Mouse (Mus musculus) CD4-positive, CD25-positive, alpha-beta regulatory T cell, adult 4 months (primary cell): ENCODE results near the gene Srsf4. TPM values are rescaled to one million over a fixed set of nuclear protein-coding genes. Genes with fewer than 3 reads are reported as not detected.
A peak's percentile ranks its signal among the peaks of the same experiment; 100 is the strongest.

Experiments used
- ATAC-seq: one replicate; pipeline ENCODE4 v1.8.0; 2017
- polyA plus RNA-seq, 2 experiments: library from polyadenylated mRNA; unstranded; fragments of 100-300 nt; shearing (Covaris generic); gene quantifications; one replicate each; pipeline ENCODE4 v1.2.1; 2017

Gene Srsf4
- polyA plus RNA-seq, 2 experiments from 2014 or later = 6.7 to 13.2 TPM

DNA sequence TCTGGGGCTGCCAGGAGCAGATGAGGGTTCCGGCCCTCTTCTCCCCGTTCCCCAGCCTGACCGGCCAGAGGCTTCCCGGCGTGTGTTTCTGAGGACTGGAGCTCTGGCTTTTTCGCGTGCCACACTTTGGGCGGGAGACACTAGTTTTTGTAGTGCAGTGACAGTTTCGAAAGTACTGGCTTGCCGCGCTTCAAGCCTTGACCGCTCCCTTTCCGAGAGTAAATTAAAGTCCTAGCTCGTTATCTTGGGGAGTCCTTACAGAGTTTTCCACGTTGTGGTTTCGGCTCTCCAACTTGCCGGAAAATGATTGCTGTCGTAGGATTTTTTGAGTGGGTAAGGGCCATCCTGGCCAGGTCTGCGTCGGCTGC, 736 bp downstream of the Srsf4 start:
- peak; percentile 24 for ATAC-seq

DNA sequence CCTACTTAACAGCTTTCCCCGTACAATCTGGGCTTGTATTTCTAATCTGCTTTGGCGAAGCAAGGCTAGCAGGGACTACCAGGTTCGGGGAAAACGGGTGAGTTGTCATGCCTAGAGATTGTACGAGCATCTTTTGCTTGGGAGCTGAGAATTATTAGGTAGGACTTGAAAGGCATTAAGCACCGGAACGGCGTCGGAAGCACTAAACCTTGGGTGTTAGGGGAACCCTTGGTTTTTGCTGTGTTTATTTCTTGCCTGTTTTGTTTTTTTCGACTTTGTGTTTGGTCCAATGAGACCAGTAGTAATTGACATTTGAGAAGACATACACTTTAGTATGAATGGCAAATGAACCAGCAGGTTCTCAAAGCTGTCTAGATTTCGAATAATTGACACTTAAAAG, 1.1 kb downstream of the Srsf4 start:
- no peak for ATAC-seq

DNA sequence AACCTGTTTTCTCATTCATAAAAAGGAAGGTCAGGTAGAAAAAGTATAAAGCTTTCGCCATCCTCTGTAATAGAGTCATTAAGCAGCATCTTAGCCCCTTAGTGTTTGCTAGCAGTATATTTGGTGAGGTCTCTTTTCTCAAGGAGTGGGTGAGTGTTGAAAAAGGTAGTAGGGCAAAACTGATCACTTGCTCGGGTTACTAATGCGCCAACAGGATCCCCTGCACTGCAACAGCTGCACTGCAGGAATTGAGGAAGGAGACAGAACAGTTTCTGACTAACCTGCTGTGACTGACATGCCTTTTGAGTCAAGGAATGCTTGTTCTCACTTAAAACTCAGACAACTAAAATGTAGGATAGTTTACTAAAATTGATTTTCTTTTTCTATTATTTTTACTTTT, 1.8 kb downstream of the Srsf4 start:
- ATAC-seq = no peak

DNA sequence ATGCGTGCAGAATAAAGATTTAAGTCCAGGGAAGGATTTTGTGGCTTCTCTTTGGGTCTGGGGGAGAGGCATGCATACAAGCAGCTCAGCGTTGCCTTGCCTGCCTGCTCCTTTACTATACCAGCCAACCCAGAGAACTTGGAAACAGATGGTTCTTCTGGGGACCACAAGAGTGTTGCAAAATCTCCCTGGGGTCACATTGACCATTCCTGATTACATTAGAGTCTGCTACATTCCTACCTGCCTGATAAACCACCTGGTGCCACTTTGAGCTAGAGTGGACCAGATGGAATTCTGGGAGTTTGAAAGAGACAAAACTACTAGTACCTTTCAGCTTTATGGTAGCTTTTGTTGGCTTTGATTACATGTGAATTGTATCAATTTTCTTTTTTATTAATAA, 3.4 kb downstream of the Srsf4 start:
- ATAC-seq = no peak

DNA sequence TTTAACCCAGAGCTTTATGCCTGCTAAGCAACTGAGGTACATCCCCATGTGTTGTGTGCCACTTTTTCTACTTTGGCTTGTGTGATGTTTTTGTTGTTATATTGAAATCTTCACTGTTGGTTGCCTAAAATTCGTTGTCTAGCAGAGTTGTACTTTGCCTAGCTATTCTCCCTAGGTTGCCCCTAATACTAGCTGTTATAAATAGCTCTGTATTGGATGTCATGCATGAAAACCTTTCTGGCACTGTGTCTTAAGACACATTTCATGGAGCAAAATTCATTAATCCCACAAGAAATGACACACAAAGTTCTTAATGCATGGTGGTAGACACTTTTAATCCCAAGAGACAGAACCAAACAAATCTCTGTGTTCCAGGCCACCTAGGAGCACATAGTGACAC, 6.3 kb downstream of the Srsf4 start:
- no peak for ATAC-seq

DNA sequence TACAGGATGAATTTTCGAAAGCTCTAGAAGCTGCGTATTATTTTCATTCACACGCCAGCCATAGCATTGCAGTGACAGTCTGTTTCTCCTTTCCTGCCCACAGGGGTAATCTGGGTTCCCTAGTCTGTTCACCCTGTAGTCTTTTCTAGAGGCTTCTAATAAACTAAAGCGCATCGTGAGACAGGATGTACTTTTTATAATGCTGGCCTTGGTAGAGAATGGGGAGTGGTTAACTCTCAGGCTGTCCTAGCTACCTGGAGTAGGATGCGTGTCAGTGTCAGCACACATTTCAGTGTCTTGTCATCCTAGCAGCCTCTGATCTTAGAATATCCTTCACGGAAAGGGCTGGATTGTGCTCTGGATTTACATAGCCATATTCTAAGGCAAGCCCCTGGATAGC, 7.9 kb downstream of the Srsf4 start:
- peak; percentile 82 for ATAC-seq

DNA sequence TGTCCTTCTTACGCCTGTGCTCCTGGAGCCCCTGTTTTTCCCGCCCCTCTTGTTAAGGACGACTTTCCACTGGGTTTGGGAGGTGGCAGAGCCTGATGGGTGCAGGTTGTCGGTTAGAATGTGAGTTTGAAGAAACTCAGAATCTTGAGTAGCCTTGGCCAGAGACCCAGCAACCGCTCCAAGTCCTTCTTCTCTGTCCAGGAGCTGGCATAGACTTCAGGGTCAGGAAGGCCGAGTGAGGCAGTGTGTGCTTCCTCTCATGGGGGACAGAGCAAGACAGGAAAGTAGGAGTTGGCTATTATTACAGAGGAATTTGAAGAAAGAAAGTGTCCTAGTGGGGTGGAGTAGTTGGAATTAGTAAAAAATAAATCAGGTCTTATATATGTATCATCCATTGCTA, 10.2 kb downstream of the Srsf4 start:
- ATAC-seq = no peak

DNA sequence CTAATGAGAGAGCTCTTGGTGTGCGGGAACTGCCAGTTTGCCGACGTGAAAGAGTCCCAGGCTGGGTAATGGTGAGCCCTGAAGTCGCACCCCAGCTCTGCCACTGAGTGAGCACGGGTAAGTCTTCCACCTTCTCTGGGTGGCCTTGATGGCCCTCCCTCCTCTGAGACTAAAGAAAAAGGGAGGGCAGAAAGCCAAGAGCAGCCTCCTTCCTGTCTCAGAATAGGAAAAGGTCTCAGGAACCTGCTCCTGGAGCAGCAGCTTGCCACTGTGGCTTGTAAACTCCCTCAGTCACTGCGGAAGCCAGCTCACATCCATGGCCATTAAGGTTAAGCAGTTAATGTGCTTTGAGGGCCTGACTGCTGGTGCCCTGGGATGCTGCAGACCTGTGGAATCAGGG, 12.0 kb downstream of the Srsf4 start:
- ATAC-seq = no peak

DNA sequence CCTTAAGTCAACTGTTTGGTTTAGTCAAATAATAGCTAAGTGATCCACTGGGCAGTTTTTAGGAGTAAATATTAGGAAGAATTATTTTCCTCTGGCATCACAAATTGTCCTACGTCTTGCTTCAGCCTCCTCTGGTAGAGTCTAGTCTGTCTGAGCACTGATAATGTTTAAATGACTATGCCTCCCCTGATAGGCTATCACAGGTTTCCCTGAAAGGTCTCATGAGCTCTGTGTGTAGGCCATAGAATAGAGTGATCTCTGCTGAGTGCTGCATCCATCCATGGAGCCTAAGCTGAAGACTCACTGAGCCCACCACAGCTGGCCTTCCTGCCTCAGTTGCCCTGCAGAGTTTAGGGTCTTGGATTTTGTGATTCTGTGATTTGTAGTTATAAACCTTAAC, 15.1 kb downstream of the Srsf4 start:
- ATAC-seq = no peak

DNA sequence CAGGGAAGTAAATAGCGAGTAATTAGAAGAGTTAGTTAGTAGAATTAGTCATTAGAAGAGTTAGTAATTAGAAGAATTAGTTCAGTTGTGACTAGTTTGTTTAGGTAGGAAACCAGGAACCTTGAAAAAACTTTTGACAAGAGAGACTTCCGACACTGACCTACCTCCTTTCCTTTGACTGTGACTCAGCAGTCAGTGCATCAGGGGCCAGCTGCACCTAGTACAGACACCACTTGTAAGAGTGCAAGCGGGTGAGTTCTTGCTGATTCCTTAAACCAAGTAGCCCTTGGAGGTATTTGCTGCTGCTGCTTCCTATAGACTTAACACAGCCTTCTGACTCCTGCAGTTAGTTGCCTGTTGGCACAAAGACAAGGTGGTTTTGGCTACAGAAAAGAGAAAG, 17.3 kb downstream of the Srsf4 start:
- no peak for ATAC-seq

DNA sequence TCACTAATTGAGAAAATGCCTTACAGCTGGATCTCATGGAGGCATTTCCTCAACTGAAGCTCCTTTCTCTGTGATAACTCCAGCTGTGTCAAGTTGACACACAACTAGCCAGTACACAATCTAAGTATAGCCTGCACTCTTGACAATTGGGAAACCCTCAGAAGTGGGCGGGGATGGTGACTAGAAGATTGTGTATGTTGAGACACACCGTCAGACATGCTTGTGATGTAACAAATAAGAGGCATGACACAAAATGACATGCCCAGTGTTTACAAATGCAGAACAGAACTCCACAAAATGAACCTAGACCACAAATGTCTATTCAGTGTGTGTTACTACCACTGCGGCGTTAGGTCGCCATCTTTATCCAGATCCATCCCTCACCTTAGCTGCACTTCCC, 23.7 kb downstream of the Srsf4 start:
- no peak for ATAC-seq

DNA sequence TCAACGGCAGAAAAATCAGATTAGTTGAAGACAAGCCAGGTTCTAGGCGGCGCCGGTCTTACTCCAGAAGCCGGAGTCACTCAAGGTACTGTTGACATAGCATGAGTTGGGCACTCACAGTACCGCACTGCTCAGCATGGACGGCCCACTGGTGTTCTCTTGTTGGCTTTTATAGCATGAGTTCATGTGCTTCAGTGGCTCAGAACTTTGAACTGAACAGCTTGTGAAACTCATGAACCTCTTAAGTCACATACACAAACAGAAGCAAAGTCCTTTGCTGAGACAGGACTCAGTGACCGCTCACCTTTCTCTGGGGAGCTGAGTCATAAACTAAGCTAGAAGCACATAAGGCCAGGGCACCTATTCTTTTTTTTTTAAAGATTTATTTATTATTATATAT, 24.4 kb downstream of the Srsf4 start:
- no peak for ATAC-seq

DNA sequence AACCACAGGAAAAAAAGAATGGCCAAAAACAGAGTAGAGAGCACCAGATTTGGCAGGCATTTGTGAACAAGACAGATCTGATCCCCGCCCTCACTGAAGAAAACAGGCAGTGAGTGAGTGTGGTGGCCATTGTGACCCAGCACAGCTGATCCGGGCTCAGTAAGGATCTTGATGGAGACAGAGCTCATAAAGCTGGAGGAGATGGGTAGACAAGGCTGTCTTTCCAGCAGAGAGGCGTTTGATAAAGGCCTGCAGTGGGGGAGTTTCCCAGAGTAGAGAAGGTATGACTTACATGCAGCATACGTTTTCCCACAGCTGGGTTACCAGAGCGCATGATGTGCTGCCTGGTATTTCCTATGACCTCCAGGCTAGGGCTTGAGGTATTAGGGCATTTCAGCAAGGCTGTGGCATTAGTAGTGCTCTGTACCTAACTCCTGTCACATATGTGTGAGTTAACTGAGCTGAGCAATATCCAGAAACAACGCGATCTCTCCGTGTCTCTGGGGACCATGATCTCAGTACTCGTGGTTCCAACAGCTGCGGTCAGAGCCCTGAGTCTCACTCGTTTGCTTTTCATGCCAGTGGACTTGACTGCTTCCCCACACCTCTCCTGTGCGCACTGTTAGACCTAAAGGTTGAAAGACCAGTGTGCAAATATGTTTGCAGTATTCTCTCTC, 25.2 kb downstream of the Srsf4 start:
- ATAC-seq = no peak

DNA sequence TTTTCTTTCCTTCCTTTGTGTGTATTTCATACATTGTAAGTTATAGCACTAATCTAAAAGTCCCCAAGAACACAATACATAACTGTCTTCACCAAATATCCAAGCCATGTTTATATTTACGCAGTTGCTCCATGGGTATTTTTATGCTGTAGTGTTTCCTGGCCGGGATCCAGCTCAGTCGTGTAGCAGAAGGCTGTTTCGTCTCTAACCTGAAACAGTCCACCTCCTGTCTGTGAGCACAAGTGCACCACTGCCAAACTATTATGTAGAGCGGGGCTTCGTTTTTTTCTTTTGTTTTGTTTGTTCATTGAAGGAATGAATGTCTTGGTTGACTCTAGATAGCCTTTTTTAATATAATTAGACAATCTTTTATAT, 25.8 kb downstream of the Srsf4 start:
- no peak for ATAC-seq

DNA sequence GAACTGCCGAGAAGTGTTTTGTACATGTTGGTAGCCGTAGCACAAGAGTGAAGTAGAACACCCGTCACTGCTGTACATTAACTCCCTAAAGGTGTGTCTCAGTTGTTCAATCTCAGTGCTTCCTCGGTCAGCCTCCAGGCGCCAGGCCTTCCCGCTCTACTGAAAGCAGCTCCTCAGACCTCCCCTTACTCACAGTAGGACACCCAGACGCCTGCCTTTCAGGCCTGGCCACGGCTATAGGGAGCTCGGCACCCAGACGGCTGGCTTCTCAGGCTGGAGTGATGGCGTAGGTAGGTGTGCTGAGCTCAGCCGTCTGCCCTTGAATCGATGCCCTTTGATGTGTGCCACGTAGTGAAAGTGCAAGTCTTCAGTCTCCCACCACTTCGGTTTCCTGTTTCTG, 27.7 kb downstream of the Srsf4 start:
- no peak for ATAC-seq

DNA sequence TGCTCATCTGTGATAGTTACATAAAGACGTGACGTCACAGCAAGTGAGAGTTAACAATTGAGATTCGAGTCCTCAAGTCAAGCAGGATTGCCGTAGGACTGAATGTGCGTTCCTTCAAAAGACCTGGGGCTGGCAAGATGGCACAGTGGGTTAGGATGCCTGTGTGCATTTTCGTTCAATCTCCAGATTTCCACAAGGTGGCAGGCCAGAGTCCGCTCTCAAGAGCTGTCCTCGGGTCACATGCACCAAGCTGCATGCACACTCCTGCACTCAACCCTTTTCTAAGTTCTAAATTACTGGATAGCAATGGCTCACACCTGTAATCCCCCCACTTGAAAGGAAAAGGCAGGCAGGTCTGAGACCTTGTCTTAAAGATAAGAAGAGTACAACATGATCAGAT, 31.1 kb downstream of the Srsf4 start:
- no peak for ATAC-seq

DNA sequence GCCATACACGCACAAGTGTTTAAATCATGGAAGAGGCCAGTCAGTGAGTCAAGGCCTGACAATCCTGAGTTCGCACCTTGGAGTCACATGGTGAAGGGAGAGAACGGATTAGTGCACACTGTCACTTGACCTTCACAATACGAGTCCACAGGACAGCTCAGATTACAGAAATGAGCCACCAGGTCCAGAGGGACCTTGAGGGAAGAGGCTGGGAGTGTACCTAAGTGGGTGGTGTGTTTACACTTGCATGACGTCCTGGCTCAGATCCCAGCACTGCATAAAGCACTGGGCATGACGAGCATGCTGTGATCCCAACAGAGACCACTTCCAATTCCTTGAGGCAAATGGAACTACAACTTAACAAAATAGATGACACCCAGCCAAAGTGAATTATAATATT, 33.0 kb downstream of the Srsf4 start:
- no peak for ATAC-seq

DNA sequence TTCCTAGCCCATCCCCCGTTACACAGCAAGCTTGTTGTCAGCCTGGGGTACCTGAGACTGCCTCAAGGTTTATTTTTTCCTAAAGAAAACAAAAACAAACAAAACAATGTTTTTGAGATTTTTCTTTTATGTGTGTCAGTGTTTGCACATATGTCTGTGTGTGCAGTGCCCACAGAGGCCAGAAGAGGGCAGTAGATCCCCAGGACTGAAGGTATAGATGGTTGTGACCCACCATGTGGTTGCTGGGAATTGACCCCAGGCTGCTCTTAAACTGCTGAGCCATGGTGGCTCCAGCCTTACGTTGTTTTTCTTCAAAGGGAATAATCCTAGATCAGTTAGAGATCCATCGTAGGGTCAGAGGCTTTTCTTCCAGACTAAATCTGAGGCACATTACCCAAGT, 34.5 kb downstream of the Srsf4 start:
- no peak for ATAC-seq

DNA sequence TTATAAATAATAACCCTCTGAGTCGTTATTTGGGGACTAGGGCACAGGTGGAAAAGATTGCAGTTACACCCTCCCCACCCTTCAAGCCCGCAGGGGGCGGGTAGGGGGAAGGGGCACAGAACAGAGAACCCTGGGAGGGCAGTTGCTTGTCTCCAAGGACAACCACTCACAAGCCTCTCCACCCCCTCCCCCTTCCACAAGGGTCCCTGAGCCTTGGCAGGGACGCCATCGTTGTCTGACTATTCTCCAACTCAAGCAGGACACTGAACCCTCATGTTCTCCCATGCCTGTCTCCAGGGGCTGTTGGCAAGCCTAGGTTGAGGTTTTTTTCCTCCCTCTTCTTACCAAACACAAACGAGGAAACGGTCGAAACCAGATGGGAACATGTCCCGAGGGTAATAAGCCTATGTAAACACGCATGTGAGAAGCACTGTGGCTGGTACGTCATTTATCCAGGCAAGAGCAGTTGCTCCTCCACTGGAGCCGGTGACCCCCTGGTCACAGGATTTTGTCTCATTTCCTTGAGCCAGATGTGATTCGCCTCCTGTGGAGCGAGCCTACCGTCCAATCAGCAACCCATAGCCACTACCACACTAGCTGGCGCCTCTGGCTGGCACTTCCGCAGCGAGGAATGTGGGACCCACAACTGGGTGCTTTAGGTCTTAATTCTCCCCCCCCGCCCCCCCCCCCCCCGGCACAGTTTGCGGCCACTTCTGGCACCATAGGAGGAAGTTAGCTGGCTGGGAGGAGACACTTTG, 37.0 kb downstream of the Srsf4 start:
- ATAC-seq = no peak

DNA sequence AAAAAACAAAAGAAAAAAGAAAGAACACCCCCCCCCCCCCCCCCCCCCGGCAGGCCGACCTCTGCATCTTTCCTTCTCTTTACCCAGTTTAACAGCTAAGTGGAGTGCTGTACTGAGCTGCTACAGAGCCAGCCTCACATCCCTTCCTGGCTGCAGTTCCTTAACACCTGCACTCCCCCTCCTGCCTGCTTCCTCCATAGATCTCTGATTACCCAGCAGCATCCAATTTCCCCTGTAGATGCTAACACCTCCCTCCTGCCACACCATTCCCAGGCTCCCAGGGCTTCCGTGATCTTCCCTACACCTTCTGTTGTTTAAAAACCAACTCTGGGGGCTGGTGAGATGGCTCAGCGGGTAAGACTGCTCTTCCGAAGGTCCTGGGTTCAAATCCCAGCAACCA, 38.1 kb downstream of the Srsf4 start:
- no peak for ATAC-seq

DNA sequence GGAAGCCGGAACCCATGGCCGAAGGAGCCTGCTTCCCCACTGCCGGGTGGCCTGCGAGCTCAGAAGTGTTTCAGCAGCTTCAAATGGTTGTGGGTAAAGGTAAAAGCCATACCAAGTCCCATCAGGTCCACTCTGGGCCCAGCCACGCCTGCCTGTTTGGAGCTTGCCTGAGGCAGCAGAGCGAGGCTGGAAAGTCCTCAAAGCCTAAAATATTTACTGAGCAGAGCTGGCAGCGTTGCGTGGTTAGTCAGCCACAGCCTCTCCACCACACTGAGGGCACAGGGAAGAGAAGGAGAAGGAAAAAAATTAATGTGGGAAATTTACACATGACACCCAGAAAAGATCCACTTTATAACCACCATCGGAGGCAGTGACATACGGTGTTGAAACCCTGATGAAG, 40.1 kb downstream of the Srsf4 start:
- no peak for ATAC-seq

DNA sequence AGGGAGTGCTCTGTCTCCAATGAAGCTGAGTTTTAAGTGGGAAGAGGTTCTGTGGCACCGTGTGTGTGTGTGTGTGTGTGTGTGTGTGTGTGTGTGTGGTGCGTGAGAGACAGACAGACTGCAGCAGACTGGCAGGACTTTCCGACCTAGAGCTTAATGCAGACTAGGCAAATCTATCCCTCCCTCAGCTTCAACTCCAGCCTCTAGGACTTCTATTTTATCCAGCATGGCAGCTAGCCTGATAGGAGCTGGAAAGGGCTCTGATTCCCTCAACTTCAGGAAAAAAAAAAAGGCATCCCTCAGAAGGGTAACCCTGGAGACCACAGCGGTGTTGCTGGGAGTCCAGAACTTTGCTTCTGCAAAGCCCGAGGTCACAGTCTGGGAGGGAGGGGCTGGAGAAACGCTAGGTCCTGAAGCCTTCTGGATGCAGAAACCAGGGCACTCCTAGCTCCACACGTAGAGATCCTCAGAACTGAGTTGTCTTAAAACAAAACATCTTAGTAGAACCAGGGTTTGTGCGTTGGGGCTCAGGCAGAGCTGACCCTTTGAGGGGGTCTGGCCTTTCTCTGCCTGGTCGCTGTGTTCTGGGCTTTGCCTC, 40.7 kb downstream of the Srsf4 start:
- no peak for ATAC-seq

DNA sequence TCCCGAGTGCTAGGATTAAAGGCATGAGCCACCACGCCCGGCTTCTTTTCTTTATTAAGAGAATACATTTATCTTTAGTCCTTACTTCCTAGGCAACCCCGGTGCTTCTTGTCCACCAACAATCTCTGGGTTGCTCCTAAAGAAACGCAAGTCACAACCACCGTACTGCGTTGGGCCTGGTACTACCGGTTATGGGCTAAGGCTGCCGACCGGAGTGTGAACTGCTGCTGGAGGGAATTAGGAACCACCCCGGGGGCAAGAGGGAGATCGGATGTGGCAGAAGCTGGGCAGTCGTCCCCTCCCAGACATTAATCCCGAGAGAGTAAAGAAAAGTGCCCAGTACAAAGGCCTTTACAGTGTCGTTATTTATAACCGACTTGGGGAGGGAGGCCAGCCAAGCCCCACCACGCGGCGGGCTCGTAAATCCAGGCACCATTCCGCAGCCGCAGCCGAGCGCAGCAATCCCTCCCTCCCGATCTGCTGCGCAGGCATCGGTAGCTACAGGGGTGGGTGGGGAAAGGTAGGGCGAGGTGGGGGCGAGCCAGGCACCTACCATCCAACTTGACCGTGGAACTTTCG, 41.6 kb downstream of the Srsf4 start:
- no peak for ATAC-seq

DNA sequence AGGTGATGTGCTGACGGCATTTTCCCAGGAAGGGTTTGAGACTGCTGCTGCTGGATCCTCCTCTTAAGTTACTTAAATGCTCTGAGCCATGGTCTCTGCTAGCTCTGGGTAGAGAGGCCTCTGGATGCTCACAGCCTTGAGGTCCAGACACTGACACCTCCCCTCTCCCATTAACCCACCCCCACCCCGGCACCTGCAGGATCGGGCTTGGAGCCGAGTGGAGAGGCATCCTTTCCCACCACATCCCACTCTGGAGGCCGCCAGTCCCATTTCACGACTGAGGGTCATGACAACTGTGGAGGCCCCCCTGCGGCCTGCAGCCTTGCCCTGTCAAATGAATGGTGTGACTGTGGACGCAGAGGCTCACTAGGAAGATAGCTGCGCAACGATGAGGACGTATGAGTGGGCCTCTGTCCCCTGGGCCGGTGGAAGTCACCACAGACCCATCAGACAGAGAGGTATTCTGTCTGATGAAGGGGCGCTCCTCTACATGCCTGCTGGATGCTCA, 42.5 kb downstream of the Srsf4 start:
- no peak for ATAC-seq
